Mouse (Mus musculus) kidney, adult 2 months (tissue): Measurements from ENCODE around the gene Abt1. TPM values are rescaled to one million over a fixed set of nuclear protein-coding genes. Genes with fewer than 3 reads are reported as not detected.
A peak's percentile ranks its signal among the peaks of the same experiment; 100 is the strongest.

ENCODE experiments used
- DNase-seq: peaks from one replicate; pipeline ENCODE4 v3.0.0; 2021
- H3K27ac ChIP-seq: fragments of 200-500 bp; 2 replicates; pipeline ENCODE4 v1.5.1; 2012; ENCODE audit warnings: low read depth, low read length, control low read depth, inconsistent platforms; ENCODE audit not compliant: insufficient read depth
- H3K27me3 ChIP-seq: fragments of 200-500 bp; replicated peaks from 2 replicates; pipeline ENCODE4 v1.6.1; 2012; ENCODE audit warnings: mild to moderate bottlenecking, moderate library complexity, low read length, inconsistent platforms; ENCODE audit not compliant: control insufficient read depth, insufficient read depth
- H3K36me3 ChIP-seq: fragments of 200-500 bp; 2 replicates; pipeline ENCODE4 v1.6.1; 2012; ENCODE audit warnings: mild to moderate bottlenecking, moderate library complexity, low read length, inconsistent platforms; ENCODE audit not compliant: control insufficient read depth, insufficient read depth
- H3K4me1 ChIP-seq: fragments of 200-500 bp; 2 replicates; pipeline ENCODE4 v1.6.1; 2011; ENCODE audit warnings: low read length; ENCODE audit not compliant: control insufficient read depth, insufficient read depth
- H3K4me3 ChIP-seq: fragments of 200-500 bp; 2 replicates; pipeline ENCODE4 v1.5.1; 2011; ENCODE audit warnings: mild to moderate bottlenecking, low read depth, low read length, control low read depth; ENCODE audit not compliant: insufficient read depth
- CTCF ChIP-seq: fragments of 200-500 bp; conservative IDR thresholded peaks from 2 replicates; pipeline ENCODE4 v1.5.1; 2011; ENCODE audit warnings: low read depth, mild to moderate bottlenecking, control low read depth, low read length, moderate library complexity, mixed read lengths; ENCODE audit not compliant: insufficient read depth, insufficient read length
- POLR2A ChIP-seq: fragments of 200-500 bp; IDR thresholded peaks from one replicate; pipeline ENCODE4 v1.6.1; 2011; ENCODE audit warnings: low read depth, low read length, control low read depth
- WGBS: fragments of 180-500 bp; shearing (Covaris S2); methylation state at CpG from one replicate; pipeline ENCODE4 v1.1.7; 2018; 5-methylcytosine and 5-hydroxymethylcytosine counted together
- polyA plus RNA-seq: library from polyadenylated mRNA; depleted of rRNA; stranded (reverse); fragments of >200 nt; gene quantifications from 2 replicates; pipeline ENCODE4 v1.2.3, GENCODE M21; 2012

The Abt1 gene
- polyA plus RNA-seq, 1 experiment = 3.9 TPM

GRCm38 (mm10) chr13:23463381-23464223, 39.9 kb upstream of the Abt1 start:
- peak overlapping the region; percentile 53 for H3K4me3 ChIP-seq
- no peaks in the 10 kb centered on the region; the same call in 1 of the 2 replicates for H3K4me1 ChIP-seq
- 8% methylated on average over 21 of the region's 21 CpGs for WGBS
- no peaks in the 10 kb centered on the region for H3K36me3 ChIP-seq
- TF ChIP-seq CTCF = no peak
- TF ChIP-seq POLR2A = no peak
- no peaks in the 10 kb centered on the region for H3K27me3 ChIP-seq
- H3K27ac ChIP-seq = no peak overlapping the region
- DNase-seq = peak; percentile 82

- Histone ChIP-seq H3K27ac (no peak overlapping the region), H3K4me1 (no peaks in the 10 kb centered on the region; the same call in 1 of the 2 replicates), H3K27me3 (no peaks in the 10 kb centered on the region), H3K4me3 (no peak overlapping the region), H3K36me3 (no peaks in the 10 kb centered on the region)
- no peak for TF ChIP-seq CTCF
- TF ChIP-seq POLR2A = no peak
- DNase-seq = no peak
Observed at GRCm38 (mm10) chr13:23462669-23463068, 39.0 kb upstream of the Abt1 start.

GRCm38 (mm10) chr13:23462063-23462462, 38.4 kb upstream of the Abt1 start:
- 93% methylated on average over 4 of the region's 4 CpGs for WGBS
- TF ChIP-seq CTCF (no peak), POLR2A (no peak)
- Histone ChIP-seq H3K4me3 (no peak overlapping the region), H3K4me1 (no peaks in the 10 kb centered on the region; the same call in 1 of the 2 replicates), H3K36me3 (no peaks in the 10 kb centered on the region), H3K27ac (no peak overlapping the region), H3K27me3 (no peaks in the 10 kb centered on the region)
- DNase-seq = no peak

- DNase-seq = no peak
- Histone ChIP-seq H3K27ac (no peak overlapping the region), H3K4me3 (no peak overlapping the region), H3K36me3 (no peaks in the 10 kb centered on the region), H3K4me1 (no peaks in the 10 kb centered on the region; the same call in 1 of the 2 replicates), H3K27me3 (no peaks in the 10 kb centered on the region)
- TF ChIP-seq CTCF (no peak), POLR2A (no peak)
- 57% methylated on average over 15 of the region's 15 CpGs for WGBS
Observed at GRCm38 (mm10) chr13:23459264-23459846, 35.7 kb upstream of the Abt1 start.

GRCm38 (mm10) chr13:23453926-23454325, 30.3 kb upstream of the Abt1 start:
- peak; percentile 36 for DNase-seq
- under 1% methylated on average over 9 of the region's 9 CpGs for WGBS
- Histone ChIP-seq H3K4me3 (peak overlapping the region; percentile 97), H3K27ac (no peak overlapping the region), H3K27me3 (no peaks in the 10 kb centered on the region), H3K36me3 (no peaks in the 10 kb centered on the region), H3K4me1 (no peaks in the 10 kb centered on the region)
- no peak for TF ChIP-seq CTCF
- no peak for TF ChIP-seq POLR2A

GRCm38 (mm10) chr13:23453362-23453862, 29.7 kb upstream of the Abt1 start:
- Histone ChIP-seq H3K4me1 (no peaks in the 10 kb centered on the region), H3K27ac (peak overlapping the region; percentile 71), H3K36me3 (no peaks in the 10 kb centered on the region), H3K4me3 (peak overlapping the region; percentile 97), H3K27me3 (no peaks in the 10 kb centered on the region)
- under 1% methylated on average over 25 of the region's 25 CpGs for WGBS
- DNase-seq = peak; percentile 91
- TF ChIP-seq CTCF (no peak), POLR2A (no peak)

- peak; percentile 95 for DNase-seq
- Histone ChIP-seq H3K27me3 (no peaks in the 10 kb centered on the region), H3K4me3 (peak overlapping the region; percentile 49), H3K4me1 (no peaks in the 10 kb centered on the region), H3K36me3 (no peaks in the 10 kb centered on the region), H3K27ac (no peak overlapping the region)
- WGBS = 2% methylated on average over 15 of the region's 15 CpGs
- no peak for TF ChIP-seq CTCF
- TF ChIP-seq POLR2A = no peak
Observed at GRCm38 (mm10) chr13:23450398-23450797, 26.7 kb upstream of the Abt1 start.
